8 mouse cellular contexts compared by ENCODE assay signal in the genomic region with DNA sequence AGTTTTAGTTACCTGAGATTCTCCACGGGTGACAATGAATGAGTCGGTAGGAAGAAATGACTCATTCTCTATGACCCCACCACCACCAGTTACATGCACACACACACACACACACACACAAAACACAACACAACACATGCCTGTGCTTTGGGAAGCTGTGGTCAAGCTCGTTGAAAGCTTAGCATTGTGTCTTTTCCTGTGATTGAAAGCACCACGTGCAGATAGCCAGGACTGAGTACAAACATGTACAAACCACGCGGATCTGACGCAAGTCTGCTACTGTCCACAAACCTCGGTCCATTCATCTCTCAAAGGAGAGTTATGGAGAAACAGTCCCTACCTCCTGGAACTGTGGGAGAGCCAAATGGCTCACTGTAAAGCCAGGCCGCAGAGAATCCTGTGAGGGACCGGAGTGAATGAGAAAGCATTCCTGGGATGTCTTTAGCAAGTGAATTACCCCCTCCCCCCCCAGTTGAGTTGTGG. TPM values are rescaled to one million over a fixed set of nuclear protein-coding genes. Genes with fewer than 3 reads are reported as not detected.
DNase-seq lines count a peak whose midpoint lies in the region; ATAC-seq lines count a peak whose summit lies in the region.

No protein-coding gene starts in this region.

- H3K4me1 ChIP-seq in heart, embryonic 13.5 days, result peaks cover 36% of the 10 kb centered on the region
- peaks cover 39% of the 10 kb centered on the region for H3K4me1 ChIP-seq in hindbrain, embryonic 15.5 days (replicated peaks)

- 13% methylated on average over 10 of the region's 10 CpGs for WGBS in heart, embryonic 13.5 days
- 3% methylated on average over 10 of the region's 10 CpGs for WGBS in hindbrain, embryonic 15.5 days

- H3K4me3 ChIP-seq in heart, embryonic 13.5 days, result peak overlapping the region; percentile 87
- peak overlapping the region; percentile 95 for H3K4me3 ChIP-seq in hindbrain, embryonic 15.5 days

- no peak for ATAC-seq in heart, embryonic 13.5 days (ENCODE audit: extremely low read depth, insufficient number of reproducible peaks, low FRiP score, low TSS enrichment)
- ATAC-seq in hindbrain, embryonic 15.5 days (ENCODE audit: low FRiP score, low read depth), result no peak

- peak overlapping the region; percentile 90 for H3K4me2 ChIP-seq in heart, embryonic 13.5 days
- peak overlapping the region; percentile 68 for H3K4me2 ChIP-seq in hindbrain, embryonic 15.5 days

- intact Hi-C loops in heart, postnatal 14 days (cut with DNase I), result no loop called here
- intact Hi-C loops in left cerebral cortex, postnatal 10 days (cut with DNase I), result no loop called here

- H3K36me3 ChIP-seq in heart, embryonic 13.5 days, result peaks cover 37% of the 10 kb centered on the region
- H3K36me3 ChIP-seq in hindbrain, embryonic 15.5 days, result peaks cover 33% of the 10 kb centered on the region

- H3K27ac ChIP-seq in heart, embryonic 13.5 days (replicated peaks), result peak overlapping the region; percentile 88
- 0 out of 2 replicates have a peak overlapping the region, but pooled peaks have one; percentile 97 for H3K27ac ChIP-seq in hindbrain, embryonic 15.5 days (replicated peaks)

- DNase-seq in heart, postnatal 14 days, result no peak
- peak; percentile 47 for DNase-seq in embryo, embryonic 10.5 days (ENCODE audit: low spot score)
- DNase-seq in lung, postnatal 4 days, result peak; percentile 23 to 29
- DNase-seq in spleen, postnatal 14 days (ENCODE audit: low spot score in 2 of 2), result no peak
- no peak for DNase-seq in left cerebral cortex, postnatal 10 days (ENCODE audit: extremely low spot score in 1 of 2, low spot score in 2 of 2)
- no peak for DNase-seq in layer of hippocampus, adult 11-12 months (ENCODE audit: low spot score)

- H3K9ac ChIP-seq in heart, embryonic 13.5 days, result peak overlapping the region; percentile 97
- peak overlapping the region; percentile 97 for H3K9ac ChIP-seq in hindbrain, embryonic 15.5 days

- no peaks in the 10 kb centered on the region for H3K9me3 ChIP-seq in heart, embryonic 13.5 days
- no peaks in the 10 kb centered on the region for H3K9me3 ChIP-seq in hindbrain, embryonic 15.5 days

- no peaks in the 10 kb centered on the region for H3K27me3 ChIP-seq in heart, embryonic 13.5 days (replicated peaks)
- H3K27me3 ChIP-seq in hindbrain, embryonic 15.5 days, result no peaks in the 10 kb centered on the region

RNA-seq across cellular contexts. Expression of a gene that starts 1.6 kb away (rescaled TPM):
- polyA plus RNA-seq in heart, embryonic 13.5 days (2015; fragmentation: Nextera tagmentation; extraction: Ambion mirVana), result 74.5 and 78.4 TPM in 2 replicates
- 10 to 100 TPM; 76.2 to 78.2 TPM for total RNA-seq in heart, postnatal 14 days (2021)
- polyA plus RNA-seq in hindbrain, embryonic 15.5 days (2015; fragmentation: Nextera tagmentation; extraction: Ambion mirVana), result 139 and 140 TPM in 2 replicates
- 100 to 1,000 TPM; 110 to 118 TPM for total RNA-seq in left cerebral cortex, postnatal 10 days (2021)

RNA-seq across cellular contexts. Expression of a gene that starts 40.8 kb away (rescaled TPM):
- 34.6 and 37.5 TPM in 2 replicates for polyA plus RNA-seq in heart, embryonic 13.5 days (2015; fragmentation: Nextera tagmentation; extraction: Ambion mirVana)
- total RNA-seq in heart, postnatal 14 days (2021), result 10 to 100 TPM; 28.4 to 30.4 TPM
- 18.0 and 20.9 TPM in 2 replicates for polyA plus RNA-seq in hindbrain, embryonic 15.5 days (2015; fragmentation: Nextera tagmentation; extraction: Ambion mirVana)
- 10 to 100 TPM; 24.5 to 25.5 TPM for total RNA-seq in left cerebral cortex, postnatal 10 days (2021)

RNA-seq across cellular contexts. Expression of a gene that starts 50.2 kb away (rescaled TPM):
- 35.1 and 36.4 TPM in 2 replicates for polyA plus RNA-seq in heart, embryonic 13.5 days (2015; fragmentation: Nextera tagmentation; extraction: Ambion mirVana)
- 10 to 100 TPM; 22.5 to 25.5 TPM for total RNA-seq in heart, postnatal 14 days (2021)
- polyA plus RNA-seq in hindbrain, embryonic 15.5 days (2015; fragmentation: Nextera tagmentation; extraction: Ambion mirVana), result 50.2 and 53.2 TPM in 2 replicates
- 10 to 100 TPM; 50.8 to 52.2 TPM for total RNA-seq in left cerebral cortex, postnatal 10 days (2021)

Comparison
In these comparisons a context has a peak if more than half of its experiments do, and no peak if none do; other contexts are left out.
1. DNase-seq: peak in embryo, embryonic 10.5 days (single experiment) and lung, postnatal 4 days (2 of 2); none in heart, postnatal 14 days (0 of 2), spleen, postnatal 14 days (0 of 2), left cerebral cortex, postnatal 10 days (0 of 2) and layer of hippocampus, adult 11-12 months (single experiment).